Mouse (Mus musculus): ENCODE data around the gene Gm9747.

GRCm38 (mm10) chr1:82223042-82223795 lies 9.7 kb upstream of the Gm9747 start:
- no peak for TF ChIP-seq CTCF (IDR thresholded peaks at IDR 0.05; ENCODE audit: extremely low read depth, insufficient read depth, insufficient read length, insufficient replicate concordance)
- TF ChIP-seq POLR2A (IDR thresholded peaks at IDR 0.05; ENCODE audit: low read depth, low read length), result no peak

Data from spleen, adult 2 months (tissue).